Mouse (Mus musculus) testis, adult 2 months (tissue): ENCODE measurements around the gene Oaf.

Experiments
- CTCF ChIP-seq: fragments of 200-500 bp; IDR thresholded peaks from 2 replicates; pipeline ENCODE4 v1.5.1; 2012; ENCODE audit warnings: low read depth, mild to moderate bottlenecking, inconsistent platforms, low read length, moderate library complexity; ENCODE audit not compliant: control insufficient read depth, insufficient read depth, insufficient replicate concordance
- POLR2A ChIP-seq: fragments of 200-500 bp; IDR thresholded peaks from 2 replicates; pipeline ENCODE4 v1.6.1; 2012; ENCODE audit warnings: low read depth, mild to moderate bottlenecking, inconsistent platforms, low read length, moderate library complexity; ENCODE audit not compliant: control insufficient read depth

GRCm38 (mm10) chr9:43179614-43180013, 60.1 kb downstream of the Oaf start:
- TF ChIP-seq POLR2A = no peak
- no peak for TF ChIP-seq CTCF
